Mouse (Mus musculus) embryonic facial prominence, embryonic 11.5 days (tissue): ENCODE measurements around the gene Gm6685. TPM values are rescaled to one million over a fixed set of nuclear protein-coding genes. Genes with fewer than 3 reads are reported as not detected.

Source experiments
- ATAC-seq: fragments of 200-750 bp; cut with Nextera tagmentation; replicated peaks from 2 replicates; pipeline ENCODE4 v1.8.0; 2017; ENCODE audit warnings: low read depth; ENCODE audit not compliant: insufficient number of reproducible peaks, low FRiP score, low TSS enrichment
- DNase-seq: peaks from one replicate; pipeline ENCODE4 v3.0.0-alpha.2; 2015; ENCODE audit warnings: low spot score
- H3K27ac ChIP-seq: fragments of 300-500 bp; sonication (generic); replicated peaks from 2 replicates; pipeline ENCODE4 v1.5.1; 2014; ENCODE audit warnings: mild to moderate bottlenecking, low read depth, low read length, control low read depth
- H3K27me3 ChIP-seq: fragments of 300-500 bp; sonication (generic); 2 replicates; pipeline ENCODE4 v1.6.1; 2014; ENCODE audit warnings: mild to moderate bottlenecking, low read length, moderate library complexity, mixed read lengths; ENCODE audit not compliant: control insufficient read depth, insufficient read depth
- H3K36me3 ChIP-seq: fragments of 300-500 bp; sonication (generic); replicated peaks from 2 replicates; pipeline ENCODE4 v1.6.1; 2014; ENCODE audit warnings: low read depth, mild to moderate bottlenecking, low read length, moderate library complexity, mixed read lengths; ENCODE audit not compliant: control insufficient read depth, insufficient read depth
- H3K4me1 ChIP-seq: fragments of 300-500 bp; sonication (generic); 2 replicates; pipeline ENCODE4 v1.6.1; 2014; ENCODE audit warnings: low read length, mixed read lengths; ENCODE audit not compliant: control insufficient read depth, insufficient read depth
- H3K4me2 ChIP-seq: fragments of 300-500 bp; sonication (generic); 2 replicates; pipeline ENCODE4 v1.6.1; 2014; ENCODE audit warnings: low read depth, mild to moderate bottlenecking, control low read depth, low read length, moderate library complexity
- H3K4me3 ChIP-seq: fragments of 300-500 bp; sonication (generic); 2 replicates; pipeline ENCODE4 v1.5.1; 2014; ENCODE audit warnings: low read depth, low read length, control low read depth
- H3K9ac ChIP-seq: fragments of 300-500 bp; sonication (generic); replicated peaks from 2 replicates; pipeline ENCODE4 v1.6.1; 2014; ENCODE audit warnings: mild to moderate bottlenecking, control low read depth, low read length
- H3K9me3 ChIP-seq: fragments of 300-500 bp; sonication (generic); replicated peaks from 2 replicates; pipeline ENCODE4 v1.6.1; 2016; ENCODE audit warnings: mild to moderate bottlenecking, low read length, inconsistent platforms, mixed read lengths; ENCODE audit not compliant: control insufficient read depth
- WGBS: fragments of 180-500 bp; shearing (Covaris S2); extraction: QIAGEN DNeasy Blood & Tissue Kit; methylation state at CpG from one replicate; pipeline ENCODE4 v1.1.7; 2014; 5-methylcytosine and 5-hydroxymethylcytosine counted together
- polyA plus RNA-seq: library from polyadenylated mRNA; unstranded; fragments of >200 nt; fragmentation: Nextera tagmentation; extraction: Ambion mirVana; gene quantifications from 2 replicates; pipeline ENCODE4 v1.2.1, GENCODE M21; 2014

Gene Gm6685
- polyA plus RNA-seq, 1 experiment from 2014 or later: not detected

GRCm38 (mm10) chr11:28327878-28328277, 11.8 kb downstream of the Gm6685 start:
- H3K27ac ChIP-seq: no peak overlapping the region
- no peak overlapping the region for H3K4me2 ChIP-seq
- H3K9ac ChIP-seq: no peak overlapping the region
- no peaks in the 10 kb centered on the region for H3K36me3 ChIP-seq
- H3K4me3 ChIP-seq: no peak overlapping the region
- DNase-seq (no peak), ATAC-seq (no peak)
- no peaks in the 10 kb centered on the region for H3K4me1 ChIP-seq
- no peaks in the 10 kb centered on the region for H3K27me3 ChIP-seq
- 70% methylated on average over 1 of the region's 1 CpGs for WGBS
- H3K9me3 ChIP-seq: no peaks in the 10 kb centered on the region

- Histone ChIP-seq H3K27ac (no peak overlapping the region), H3K36me3 (no peaks in the 10 kb centered on the region), H3K4me3 (no peak overlapping the region), H3K4me2 (no peak overlapping the region), H3K9me3 (no peaks in the 10 kb centered on the region), H3K27me3 (no peaks in the 10 kb centered on the region), H3K9ac (no peak overlapping the region), H3K4me1 (no peaks in the 10 kb centered on the region)
- no peak for DNase-seq
- WGBS: 77% methylated on average over 1 of the region's 1 CpGs
- ATAC-seq: no peak
These were observed 26.3 kb downstream of the Gm6685 start for GRCm38 (mm10) chr11:28313396-28313795.

- Histone ChIP-seq H3K9ac (no peak overlapping the region), H3K4me1 (no peaks in the 10 kb centered on the region), H3K27me3 (no peaks in the 10 kb centered on the region), H3K36me3 (no peaks in the 10 kb centered on the region), H3K27ac (no peak overlapping the region), H3K4me2 (no peak overlapping the region), H3K9me3 (no peaks in the 10 kb centered on the region), H3K4me3 (no peak overlapping the region)
- DNase-seq (no peak), ATAC-seq (no peak)
- 96% methylated on average over 1 of the region's 1 CpGs for WGBS
These were observed 31.9 kb downstream of the Gm6685 start for GRCm38 (mm10) chr11:28307723-28308122.

- no peak for ATAC-seq
- 90% methylated on average over 1 of the region's 1 CpGs for WGBS
- no peaks in the 10 kb centered on the region for H3K36me3 ChIP-seq
- no peak overlapping the region for H3K4me3 ChIP-seq
- no peak overlapping the region for H3K4me2 ChIP-seq
- H3K4me1 ChIP-seq: no peaks in the 10 kb centered on the region
- H3K9me3 ChIP-seq: no peaks in the 10 kb centered on the region
- H3K9ac ChIP-seq: no peak overlapping the region
- H3K27ac ChIP-seq: no peak overlapping the region
- no peak for DNase-seq
- no peaks in the 10 kb centered on the region for H3K27me3 ChIP-seq
These were observed 49.2 kb downstream of the Gm6685 start for GRCm38 (mm10) chr11:28290440-28290839.

Other genes starting within 250 kb of the Gm6685 start
- 2.7 TPM in 2 replicates for gene Ccdc85a, start 244.5 kb upstream of the Gm6685 start, polyA plus RNA-seq